Mouse (Mus musculus): ENCODE data around the gene Fam83b.

DNA sequence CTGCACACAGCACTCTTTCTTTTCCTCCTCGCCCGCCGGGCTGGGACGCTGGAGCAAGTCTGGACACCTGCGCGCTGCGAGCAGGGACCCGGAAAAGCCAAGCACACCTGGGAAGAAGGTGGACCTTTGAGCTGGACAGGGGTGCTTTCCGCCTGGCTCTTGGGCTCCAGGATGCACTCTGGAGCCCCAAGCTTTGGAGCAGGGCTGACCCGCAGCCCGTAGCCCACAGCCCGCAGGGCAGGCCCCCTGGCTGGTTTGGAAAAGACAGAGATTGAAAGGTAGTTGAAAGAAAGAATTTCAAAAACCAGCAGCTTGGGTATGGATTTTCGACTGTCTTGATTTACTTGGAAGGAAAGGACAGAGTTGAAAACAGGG lies 352 bp upstream of the Fam83b start:
- TF ChIP-seq CTCF (IDR thresholded peaks at IDR 0.05; ENCODE audit: low read depth) (no peak), EP300 (IDR thresholded peaks at IDR 0.05; ENCODE audit: low read depth) (no peak)
